Mouse (Mus musculus): ENCODE results near the gene Crybg3. TPM values are rescaled to one million over a fixed set of nuclear protein-coding genes. Genes with fewer than 3 reads are reported as not detected.
"Not testable (repeated sequence)": the region's sequence is repeated elsewhere in the genome, so short reads cannot be mapped to it uniquely, and the experiment has no call there.

The Crybg3 gene
- polyA plus RNA-seq, 1 experiment from 2014 or later, result 12.7 TPM

DNA sequence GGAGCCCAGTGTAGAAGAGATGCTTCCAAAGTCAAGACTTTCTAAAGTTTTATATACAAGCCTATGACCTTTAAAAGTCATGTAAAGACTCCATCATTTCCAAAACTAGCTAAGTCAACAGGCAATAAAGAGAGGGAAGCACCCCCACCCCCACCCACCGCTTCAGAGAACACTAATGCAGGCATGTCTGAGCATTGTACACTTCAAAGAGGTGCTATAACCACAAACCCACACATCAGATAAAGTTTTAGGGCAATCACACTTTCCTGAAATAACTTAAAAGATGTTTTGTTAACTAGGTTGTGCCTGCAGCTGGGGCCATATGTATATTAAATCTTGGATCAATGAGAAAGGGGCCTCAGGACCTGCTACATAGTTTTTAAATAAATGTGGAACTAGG lies 130.9 kb downstream of the Crybg3 start:
- Histone ChIP-seq H3K9me3 (ENCODE audit: control insufficient read depth, low read length) (no peaks in the 10 kb centered on the region), H3K36me3 (ENCODE audit: control insufficient read depth, insufficient read depth, low read length) (no peaks in the 10 kb centered on the region), H3K27me3 (ENCODE audit: control insufficient read depth, insufficient read depth, low read length) (no peaks in the 10 kb centered on the region), H3K4me1 (ENCODE audit: control insufficient read depth, insufficient read depth, low read length) (peaks cover 5% of the 10 kb centered on the region; the same call in 1 of the 2 replicates), H3K4me3 (ENCODE audit: low read length) (no peak overlapping the region), H3K27ac (ENCODE audit: low read depth, low read length) (no peak overlapping the region), H3K9ac (ENCODE audit: low read depth, low read length) (no peak overlapping the region), H3K4me2 (replicated peaks; ENCODE audit: low read depth, low read length) (no peak overlapping the region)
- no peak for ATAC-seq (ENCODE audit: low FRiP score, low TSS enrichment)
- 82% methylated on average over 1 of the region's 1 CpGs for WGBS

DNA sequence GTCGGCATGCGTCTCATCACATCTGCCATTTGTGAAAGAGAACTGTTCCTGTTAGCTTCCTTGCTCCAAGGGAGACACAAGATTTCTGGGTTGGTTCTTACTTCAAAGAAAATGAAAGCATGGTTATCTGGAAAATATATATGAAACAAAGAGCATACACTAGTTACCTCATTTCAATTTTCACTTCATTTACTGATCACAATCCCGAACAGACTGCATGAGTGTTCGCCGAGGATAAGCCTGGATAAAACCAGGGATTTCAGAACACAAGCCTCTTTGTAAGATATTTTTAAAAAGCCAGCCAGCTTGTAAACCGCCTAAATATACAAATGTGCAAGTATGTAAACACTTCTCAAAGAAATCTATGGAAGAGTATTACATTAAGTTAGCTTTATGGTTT lies 136.8 kb downstream of the Crybg3 start:
- no peaks in the 10 kb centered on the region for H3K4me1 ChIP-seq (ENCODE audit: control insufficient read depth, insufficient read depth, low read length)
- 88% methylated on average over 6 of the region's 6 CpGs for WGBS
- H3K27me3 ChIP-seq (ENCODE audit: control insufficient read depth, insufficient read depth, low read length), result no peaks in the 10 kb centered on the region
- no peaks in the 10 kb centered on the region for H3K36me3 ChIP-seq (ENCODE audit: control insufficient read depth, insufficient read depth, low read length)
- no peaks in the 10 kb centered on the region for H3K9me3 ChIP-seq (ENCODE audit: control insufficient read depth, low read length)
- ATAC-seq (ENCODE audit: low FRiP score, low TSS enrichment), result no peak
- no peak overlapping the region for H3K4me3 ChIP-seq (ENCODE audit: low read length)
- no peak overlapping the region for H3K27ac ChIP-seq (ENCODE audit: low read depth, low read length)
- H3K4me2 ChIP-seq (replicated peaks; ENCODE audit: low read depth, low read length), result no peak overlapping the region
- H3K9ac ChIP-seq (ENCODE audit: low read depth, low read length), result no peak overlapping the region

DNA sequence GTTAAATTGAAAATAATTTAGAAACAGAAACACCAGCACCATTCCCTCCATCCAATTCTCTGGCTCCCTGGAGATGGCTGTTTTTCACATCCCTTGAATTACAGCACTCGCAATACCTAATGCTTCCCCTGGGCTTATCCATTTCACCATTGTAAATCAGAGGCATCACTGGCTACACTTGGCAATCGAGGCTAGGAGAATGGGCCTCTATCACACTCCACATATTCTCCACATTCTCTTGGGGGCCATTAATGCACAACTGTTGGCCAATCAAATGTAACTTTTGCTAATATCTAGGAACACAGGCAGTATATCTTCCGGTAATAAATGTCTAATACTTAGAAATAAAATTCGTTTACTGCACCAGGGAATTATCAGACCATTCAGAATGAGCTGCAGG lies 137.2 kb downstream of the Crybg3 start:
- ATAC-seq (ENCODE audit: low FRiP score, low TSS enrichment), result no peak
- 50% methylated on average over 4 of the region's 4 CpGs for WGBS
- H3K4me2 ChIP-seq (replicated peaks; ENCODE audit: low read depth, low read length), result no peak overlapping the region

DNA sequence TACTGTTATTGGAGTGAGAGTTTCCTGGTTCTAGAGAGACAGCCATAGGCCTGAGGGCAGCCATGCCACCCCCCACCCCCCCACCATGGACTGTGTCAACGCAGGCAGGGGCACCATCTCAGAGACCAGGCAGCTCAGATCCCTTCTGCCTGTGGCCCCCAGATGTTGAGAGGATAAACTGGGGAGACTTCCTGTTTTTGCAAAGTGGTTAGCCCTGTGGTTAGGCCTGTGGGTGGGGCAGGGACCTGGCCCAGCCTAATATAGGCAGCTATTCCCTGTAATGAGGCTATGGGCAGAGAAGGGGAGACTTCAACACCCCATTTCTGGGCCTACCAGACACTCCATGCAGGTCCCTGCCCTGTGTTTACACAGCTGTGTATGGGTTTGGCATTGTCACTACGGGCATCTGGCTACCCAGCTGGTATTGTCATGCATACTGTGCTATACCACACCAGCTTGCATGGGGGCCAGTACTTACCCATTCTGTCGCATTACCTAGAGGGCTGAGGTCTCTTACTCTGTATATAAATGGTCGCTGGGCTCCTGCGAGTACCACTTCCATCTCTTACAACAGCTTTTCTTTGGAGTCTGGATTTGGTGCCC lies 141.4 kb downstream of the Crybg3 start:
- H3K9me3 ChIP-seq (ENCODE audit: control insufficient read depth, low read length); H3K9ac ChIP-seq (ENCODE audit: low read depth, low read length); H3K27me3 ChIP-seq (ENCODE audit: control insufficient read depth, insufficient read depth, low read length); H3K36me3 ChIP-seq (ENCODE audit: control insufficient read depth, insufficient read depth, low read length); H3K4me3 ChIP-seq (ENCODE audit: low read length); ATAC-seq (ENCODE audit: low FRiP score, low TSS enrichment); H3K4me1 ChIP-seq (ENCODE audit: control insufficient read depth, insufficient read depth, low read length); H3K4me2 ChIP-seq (replicated peaks; ENCODE audit: low read depth, low read length); H3K27ac ChIP-seq (ENCODE audit: low read depth, low read length): not testable (repeated sequence)
- 83% methylated on average over 5 of the region's 5 CpGs for WGBS

More for the DNA sequence above, 137.2 kb downstream of the Crybg3 start:
- Histone ChIP-seq H3K4me1 (ENCODE audit: control insufficient read depth, insufficient read depth, low read length) (no peaks in the 10 kb centered on the region), H3K9me3 (ENCODE audit: control insufficient read depth, low read length) (no peaks in the 10 kb centered on the region), H3K4me3 (ENCODE audit: low read length) (no peak overlapping the region), H3K9ac (ENCODE audit: low read depth, low read length) (no peak overlapping the region), H3K27me3 (ENCODE audit: control insufficient read depth, insufficient read depth, low read length) (no peaks in the 10 kb centered on the region), H3K36me3 (ENCODE audit: control insufficient read depth, insufficient read depth, low read length) (no peaks in the 10 kb centered on the region), H3K27ac (ENCODE audit: low read depth, low read length) (no peak overlapping the region)

DNA sequence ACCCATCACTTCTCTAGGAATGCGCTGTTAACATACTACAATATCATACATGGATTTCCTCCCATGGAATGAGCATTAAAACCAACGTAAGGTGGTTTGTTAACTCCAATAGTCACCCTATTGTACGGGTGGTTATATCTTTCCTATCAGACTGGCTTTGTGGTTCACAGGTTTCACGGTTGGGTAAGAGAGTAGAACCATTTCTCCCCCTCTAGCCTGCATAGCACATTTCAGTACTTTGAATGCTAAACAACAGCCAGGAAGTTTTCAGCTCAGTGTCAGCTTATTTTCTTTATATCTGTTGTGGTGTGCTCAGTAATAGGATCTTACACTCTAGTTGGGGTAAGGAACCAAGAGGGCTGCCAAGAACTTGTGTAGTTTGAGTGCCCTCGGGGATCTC lies 149.0 kb downstream of the Crybg3 start:
- H3K9ac ChIP-seq (ENCODE audit: low read depth, low read length), result no peak overlapping the region
- H3K36me3 ChIP-seq (ENCODE audit: control insufficient read depth, insufficient read depth, low read length), result no peaks in the 10 kb centered on the region
- no peaks in the 10 kb centered on the region for H3K9me3 ChIP-seq (ENCODE audit: control insufficient read depth, low read length)
- H3K4me2 ChIP-seq (replicated peaks; ENCODE audit: low read depth, low read length), result no peak overlapping the region
- no peaks in the 10 kb centered on the region for H3K4me1 ChIP-seq (ENCODE audit: control insufficient read depth, insufficient read depth, low read length)
- no peaks in the 10 kb centered on the region for H3K27me3 ChIP-seq (ENCODE audit: control insufficient read depth, insufficient read depth, low read length)
- no peak overlapping the region for H3K4me3 ChIP-seq (ENCODE audit: low read length)
- peak; percentile 68; the same call in 1 of the 2 replicates for ATAC-seq (ENCODE audit: low FRiP score, low TSS enrichment)
- H3K27ac ChIP-seq (ENCODE audit: low read depth, low read length), result no peak overlapping the region
- WGBS, result 70% methylated on average over 5 of the region's 5 CpGs

DNA sequence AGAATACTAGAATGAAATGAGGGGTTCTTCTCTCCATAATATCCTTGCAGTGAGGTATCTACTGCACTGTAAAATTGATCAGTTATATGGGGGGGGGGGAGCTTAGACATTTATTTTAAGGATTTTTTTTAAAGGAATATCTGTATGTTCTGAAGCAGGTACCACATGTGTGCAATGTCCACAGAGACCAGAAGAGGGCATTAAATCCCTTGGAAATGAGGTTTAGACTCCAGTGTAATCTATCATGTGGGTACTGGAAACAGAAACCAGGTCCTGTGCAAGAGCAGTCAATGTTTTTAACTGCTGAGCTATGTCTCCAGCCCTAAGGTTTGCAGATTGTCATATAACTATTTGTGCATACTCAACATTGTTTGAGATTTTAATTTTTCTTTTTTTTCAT lies 151.7 kb downstream of the Crybg3 start:
- H3K4me3 ChIP-seq (ENCODE audit: low read length), result no peak overlapping the region
- H3K9me3 ChIP-seq (ENCODE audit: control insufficient read depth, low read length), result no peaks in the 10 kb centered on the region
- H3K4me1 ChIP-seq (ENCODE audit: control insufficient read depth, insufficient read depth, low read length), result peaks cover 4% of the 10 kb centered on the region; the same call in 1 of the 2 replicates
- H3K9ac ChIP-seq (ENCODE audit: low read depth, low read length), result no peak overlapping the region
- H3K4me2 ChIP-seq (replicated peaks; ENCODE audit: low read depth, low read length), result no peak overlapping the region
- H3K36me3 ChIP-seq (ENCODE audit: control insufficient read depth, insufficient read depth, low read length), result no peaks in the 10 kb centered on the region
- ATAC-seq (ENCODE audit: low FRiP score, low TSS enrichment), result no peak
- H3K27me3 ChIP-seq (ENCODE audit: control insufficient read depth, insufficient read depth, low read length), result no peaks in the 10 kb centered on the region
- no peak overlapping the region for H3K27ac ChIP-seq (ENCODE audit: low read depth, low read length)

DNA sequence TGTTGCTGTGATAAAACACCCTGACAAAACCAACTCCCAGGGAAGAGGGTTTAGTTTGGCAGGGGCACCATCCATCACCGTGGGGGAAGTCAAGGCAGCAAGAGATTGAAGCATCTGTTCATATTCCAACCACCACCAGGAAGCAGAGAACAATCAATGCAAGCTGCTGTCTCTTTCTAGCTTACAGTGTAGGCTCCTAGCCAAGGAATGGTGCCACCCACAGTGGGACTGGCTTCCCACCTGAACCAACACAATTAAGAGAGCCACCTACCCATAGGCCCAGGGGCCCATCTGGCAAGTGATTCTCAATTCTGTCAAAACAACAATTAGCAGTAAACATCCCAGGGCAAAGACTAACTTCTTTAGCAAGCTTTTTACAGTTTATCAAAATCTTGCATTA lies 152.6 kb downstream of the Crybg3 start:
- H3K4me2 ChIP-seq (replicated peaks; ENCODE audit: low read depth, low read length), result no peak overlapping the region
- no peak overlapping the region for H3K4me3 ChIP-seq (ENCODE audit: low read length)
- ATAC-seq (ENCODE audit: low FRiP score, low TSS enrichment), result no peak
- peaks cover 4% of the 10 kb centered on the region; the same call in 1 of the 2 replicates for H3K4me1 ChIP-seq (ENCODE audit: control insufficient read depth, insufficient read depth, low read length)
- no peaks in the 10 kb centered on the region for H3K9me3 ChIP-seq (ENCODE audit: control insufficient read depth, low read length)
- no peaks in the 10 kb centered on the region for H3K27me3 ChIP-seq (ENCODE audit: control insufficient read depth, insufficient read depth, low read length)
- whole genome bisulfite sequencing, result 88% methylated on average over 1 of the region's 1 CpGs
- H3K36me3 ChIP-seq (ENCODE audit: control insufficient read depth, insufficient read depth, low read length), result no peaks in the 10 kb centered on the region
- no peak overlapping the region for H3K9ac ChIP-seq (ENCODE audit: low read depth, low read length)
- no peak overlapping the region for H3K27ac ChIP-seq (ENCODE audit: low read depth, low read length)

DNA sequence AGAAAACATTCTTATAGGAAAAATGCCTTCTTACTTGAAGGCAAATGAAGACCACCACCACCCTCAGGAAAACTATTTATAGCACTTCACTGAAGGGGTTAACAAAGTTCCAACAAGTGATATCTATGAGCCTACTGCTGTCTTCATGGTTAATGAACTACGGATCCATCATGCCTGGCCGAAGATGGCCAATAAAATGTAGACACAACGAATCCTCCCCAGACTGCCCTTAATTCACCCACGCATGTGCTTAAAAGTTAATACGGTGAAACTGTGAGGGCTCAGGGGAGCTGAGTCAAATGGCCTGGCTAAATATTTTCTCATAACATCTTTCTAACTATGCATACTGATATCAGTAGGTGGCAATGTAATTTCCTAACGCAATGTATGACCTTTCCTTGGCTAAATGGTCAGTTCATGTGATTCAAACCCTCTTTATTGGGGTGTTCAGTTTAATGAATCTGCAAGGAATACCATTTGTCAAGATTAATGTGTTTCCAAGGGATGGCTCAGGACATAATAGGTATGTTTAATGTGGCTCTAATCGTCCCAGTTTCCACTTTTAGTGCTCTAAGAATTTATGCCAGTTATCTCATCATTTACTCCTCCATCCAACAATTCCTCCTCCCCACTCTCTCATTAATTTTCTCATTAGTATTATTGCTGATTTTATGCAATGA lies 155.8 kb downstream of the Crybg3 start:
- H3K9me3 ChIP-seq (ENCODE audit: control insufficient read depth, low read length), result no peaks in the 10 kb centered on the region
- no peak overlapping the region for H3K9ac ChIP-seq (ENCODE audit: low read depth, low read length)
- WGBS, result 38% methylated on average over 7 of the region's 7 CpGs
- no peak overlapping the region for H3K27ac ChIP-seq (ENCODE audit: low read depth, low read length)
- peak; percentile 89 for ATAC-seq (ENCODE audit: low FRiP score, low TSS enrichment)
- H3K36me3 ChIP-seq (ENCODE audit: control insufficient read depth, insufficient read depth, low read length), result no peaks in the 10 kb centered on the region
- no peak overlapping the region for H3K4me2 ChIP-seq (replicated peaks; ENCODE audit: low read depth, low read length)
- H3K4me1 ChIP-seq (ENCODE audit: control insufficient read depth, insufficient read depth, low read length), result peaks cover 4% of the 10 kb centered on the region; the same call in 1 of the 2 replicates
- no peaks in the 10 kb centered on the region for H3K27me3 ChIP-seq (ENCODE audit: control insufficient read depth, insufficient read depth, low read length)
- H3K4me3 ChIP-seq (ENCODE audit: low read length), result no peak overlapping the region

All from kidney, embryonic 14.5 days (tissue).